Mouse (Mus musculus) lung, adult 2 months (tissue): Measurements from ENCODE around the gene Rbm33.

Experiments used
- CTCF ChIP-seq: fragments of 200-500 bp; IDR thresholded peaks from 2 replicates; pipeline ENCODE4 v1.5.1; 2011; ENCODE audit warnings: mild to moderate bottlenecking, low read length, control low read depth; ENCODE audit not compliant: insufficient read depth
- POLR2A ChIP-seq: fragments of 200-500 bp; IDR thresholded peaks from 2 replicates; pipeline ENCODE4 v1.6.1; 2011; ENCODE audit warnings: low read depth, mild to moderate bottlenecking, control low read depth, low read length, borderline replicate concordance; ENCODE audit errors: extremely low read depth

GRCm38 (mm10) chr5:28390189-28390588, 73.3 kb downstream of the Rbm33 start:
- TF ChIP-seq POLR2A (no peak), CTCF (no peak)
